Mouse (Mus musculus): ENCODE data around the gene Olfml3. TPM values are rescaled to one million over a fixed set of nuclear protein-coding genes. Genes with fewer than 3 reads are reported as not detected.
A peak's percentile ranks its signal among the peaks of the same experiment; 100 is the strongest.

Olfml3 gene
- polyA plus RNA-seq, 1 experiment from 2014 or later: 15.6 TPM

DNA sequence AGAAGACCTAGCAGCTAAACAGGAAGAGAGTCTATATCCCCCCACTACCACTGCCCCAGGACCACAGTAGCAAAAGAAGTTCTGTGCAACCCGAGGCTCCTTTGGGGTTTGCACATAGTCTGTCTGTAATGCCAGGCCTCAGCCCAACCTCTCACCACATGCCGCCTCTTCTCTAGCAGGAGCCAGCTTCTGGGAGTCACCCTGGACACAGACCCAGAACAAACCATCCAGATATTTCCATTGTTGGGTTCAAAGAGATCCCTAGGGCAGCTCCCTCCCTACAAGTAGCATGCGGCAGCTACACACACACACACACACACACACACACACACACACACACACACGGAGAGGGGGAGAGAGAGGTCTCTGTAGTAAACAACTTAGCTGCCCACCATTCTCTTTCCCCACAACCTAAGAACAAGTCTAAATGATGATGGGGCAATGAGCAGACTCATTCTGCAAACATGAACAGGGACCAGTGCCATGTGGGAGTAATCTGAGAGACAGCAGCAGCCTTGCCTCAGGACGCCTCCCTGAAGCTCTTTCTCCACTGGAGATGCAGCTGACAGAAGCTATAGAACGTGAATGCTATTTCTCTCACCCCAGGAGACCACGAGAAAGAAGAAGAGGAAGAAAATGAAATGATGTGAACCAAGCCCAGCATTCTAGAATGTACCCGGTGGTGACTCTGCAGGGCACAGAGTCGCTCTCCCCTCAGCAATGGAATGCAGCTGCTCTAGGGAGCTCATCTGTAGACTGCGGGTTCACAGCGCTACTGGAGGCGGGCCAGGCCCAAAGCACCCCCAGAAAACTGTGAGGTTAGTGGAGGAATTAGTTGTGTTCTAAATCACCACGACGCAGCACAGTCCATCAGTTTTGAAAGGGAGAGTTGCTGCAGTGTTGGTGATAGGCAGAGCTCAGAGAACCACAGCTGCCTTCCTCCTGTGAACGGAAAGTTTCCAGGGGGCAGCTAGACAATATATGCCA is 20.7 kb downstream of the Olfml3 start:
- H3K27ac ChIP-seq: no peak overlapping the region
- no peaks in the 10 kb centered on the region for H3K36me3 ChIP-seq
- WGBS: 41% methylated on average over 15 of the region's 15 CpGs
- no peaks in the 10 kb centered on the region for H3K27me3 ChIP-seq (replicated peaks)
- no peak; the same call in 1 of the 2 replicates for ATAC-seq (ENCODE audit: low FRiP score, low read depth)
- H3K4me2 ChIP-seq (replicated peaks): no peak overlapping the region
- H3K4me1 ChIP-seq: peaks cover 18% of the 10 kb centered on the region
- H3K9ac ChIP-seq: no peak overlapping the region
- no peaks in the 10 kb centered on the region for H3K9me3 ChIP-seq
- no peak overlapping the region for H3K4me3 ChIP-seq

DNA sequence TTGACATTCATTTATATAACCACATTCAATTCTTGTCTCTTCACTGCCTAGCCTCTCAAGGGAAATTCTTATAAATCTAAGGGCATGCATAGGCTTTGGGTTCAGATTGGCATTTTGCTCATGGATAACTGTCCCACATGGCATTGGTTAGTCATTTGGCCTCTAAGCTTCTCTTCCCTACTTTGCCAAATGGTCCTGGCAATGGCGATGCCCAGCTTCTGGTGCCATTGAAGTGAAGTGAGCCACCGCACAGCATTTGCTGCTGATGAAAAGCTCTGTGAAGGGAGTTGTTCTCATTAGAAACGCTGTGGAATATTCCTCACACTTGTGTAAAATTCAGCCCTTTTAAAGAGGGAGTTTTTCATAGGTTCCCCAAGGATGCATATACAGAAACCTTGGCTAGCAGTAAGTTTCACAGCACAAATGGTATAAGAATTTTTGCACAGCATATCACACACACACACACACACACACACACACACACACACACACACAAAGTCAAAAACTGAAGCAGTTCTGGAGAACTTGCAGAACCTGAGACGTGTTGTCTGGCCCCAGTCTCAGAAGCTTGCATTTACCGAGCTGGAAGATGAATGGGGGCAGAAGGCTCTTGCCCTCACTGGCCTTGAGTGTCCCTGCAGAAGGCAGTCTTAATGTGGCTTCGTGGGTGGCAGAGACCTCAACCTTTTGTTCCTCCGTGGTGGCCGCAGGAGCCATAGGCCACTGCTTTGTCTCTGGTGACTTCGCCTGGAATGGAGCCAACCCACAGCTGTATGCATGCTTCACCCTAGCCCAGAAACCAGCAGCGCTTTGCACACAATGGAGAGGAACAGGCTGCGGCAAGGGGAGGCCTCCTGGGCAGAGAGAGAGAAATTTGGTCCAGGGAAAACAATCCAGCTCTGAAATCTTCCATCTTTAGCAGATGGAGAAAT is 21.8 kb downstream of the Olfml3 start:
- H3K4me1 ChIP-seq: peaks cover 18% of the 10 kb centered on the region
- H3K9ac ChIP-seq: no peak overlapping the region
- H3K27ac ChIP-seq: no peak overlapping the region
- H3K9me3 ChIP-seq: no peaks in the 10 kb centered on the region
- no peak overlapping the region for H3K4me3 ChIP-seq
- H3K27me3 ChIP-seq (replicated peaks): no peaks in the 10 kb centered on the region
- WGBS: 27% methylated on average over 11 of the region's 11 CpGs
- ATAC-seq (ENCODE audit: low FRiP score, low read depth): peak; percentile 65; the same call in 1 of the 2 replicates
- H3K36me3 ChIP-seq: no peaks in the 10 kb centered on the region
- no peak overlapping the region; the same call in 1 of the 2 replicates for H3K4me2 ChIP-seq (replicated peaks)

DNA sequence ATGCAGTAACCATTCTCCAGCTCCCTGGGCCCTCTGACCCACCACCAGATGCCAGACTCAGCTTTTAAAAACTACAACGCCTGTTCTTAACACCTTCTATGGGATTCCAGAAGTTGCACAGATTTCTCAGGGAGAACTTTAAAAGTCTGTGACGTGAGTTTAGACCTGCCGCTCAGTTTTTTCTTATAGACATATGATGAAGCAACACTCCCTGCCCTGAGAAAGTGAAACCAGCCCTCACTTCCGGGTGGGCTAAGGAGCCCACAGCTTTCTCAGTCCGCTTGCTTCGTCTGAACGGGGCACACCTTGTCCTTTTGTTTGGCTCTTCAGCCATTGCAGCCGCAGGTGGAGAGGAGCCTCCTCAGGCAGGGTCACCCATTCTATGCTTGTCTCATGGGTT is 22.9 kb downstream of the Olfml3 start:
- ATAC-seq (ENCODE audit: low FRiP score, low read depth): no peak
- H3K36me3 ChIP-seq: no peaks in the 10 kb centered on the region
- no peaks in the 10 kb centered on the region for H3K9me3 ChIP-seq
- no peak overlapping the region for H3K9ac ChIP-seq
- H3K27ac ChIP-seq: no peak overlapping the region
- H3K4me3 ChIP-seq: no peak overlapping the region
- peaks cover 18% of the 10 kb centered on the region for H3K4me1 ChIP-seq
- 81% methylated on average over 8 of the region's 8 CpGs for WGBS
- no peaks in the 10 kb centered on the region for H3K27me3 ChIP-seq (replicated peaks)
- H3K4me2 ChIP-seq (replicated peaks): no peak overlapping the region

DNA sequence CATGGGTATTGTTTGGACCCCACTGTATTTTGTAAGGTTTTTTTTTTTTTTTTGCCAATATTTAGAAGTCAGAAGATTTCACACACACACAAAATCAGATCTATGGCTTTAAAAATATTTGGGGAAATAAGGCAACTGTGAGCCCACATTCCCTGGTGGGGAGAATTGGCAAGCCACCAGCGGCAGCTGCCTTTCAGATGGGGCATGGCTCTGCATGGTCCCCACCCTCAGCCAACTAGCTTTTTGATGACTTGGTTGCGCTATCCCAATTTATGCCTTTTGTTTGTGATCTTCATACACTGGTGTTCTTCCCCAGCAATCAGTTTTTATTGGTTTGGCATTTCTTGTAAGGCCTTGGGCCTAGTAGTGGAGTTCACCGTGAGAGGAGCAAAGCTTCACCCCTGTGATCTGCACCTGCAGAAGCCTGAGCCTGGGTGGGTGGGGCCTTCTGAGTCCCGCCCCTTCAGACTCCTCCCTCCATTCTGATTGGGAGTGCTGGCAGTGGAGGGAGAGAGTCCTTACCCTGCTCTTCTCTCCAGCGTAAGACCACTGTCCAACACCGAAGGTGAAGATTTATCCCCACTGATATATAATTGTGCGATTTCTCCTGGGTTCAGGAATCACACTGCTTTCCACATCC is 23.4 kb downstream of the Olfml3 start:
- WGBS: 73% methylated on average over 7 of the region's 7 CpGs

DNA sequence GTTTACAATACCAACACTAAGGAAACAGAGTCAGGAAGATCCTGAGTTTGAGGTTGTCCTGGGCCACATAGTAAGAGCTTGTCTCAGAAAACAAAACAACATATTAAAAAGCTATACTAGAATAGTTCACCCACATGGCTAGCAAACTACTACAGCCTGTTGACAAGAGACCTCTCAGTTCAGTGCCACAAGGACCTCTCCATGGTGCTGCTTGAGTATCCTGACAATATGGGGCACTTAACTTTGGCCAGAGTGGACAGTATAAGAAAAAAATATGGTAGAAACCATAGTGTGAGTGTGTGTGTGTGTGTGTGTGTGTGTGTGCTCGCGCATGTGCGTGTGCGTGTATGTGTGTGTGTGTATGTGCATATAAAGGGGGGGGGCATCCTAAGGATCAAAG is 25.6 kb downstream of the Olfml3 start:
- no peak overlapping the region for H3K4me3 ChIP-seq
- no peaks in the 10 kb centered on the region for H3K9me3 ChIP-seq
- no peaks in the 10 kb centered on the region for H3K36me3 ChIP-seq
- H3K27me3 ChIP-seq (replicated peaks): no peaks in the 10 kb centered on the region
- H3K9ac ChIP-seq: no peak overlapping the region
- H3K27ac ChIP-seq: no peak overlapping the region
- 98% methylated on average over 4 of the region's 4 CpGs for WGBS
- H3K4me1 ChIP-seq: peaks cover 16% of the 10 kb centered on the region
- no peak for ATAC-seq (ENCODE audit: low FRiP score, low read depth)
- no peak overlapping the region for H3K4me2 ChIP-seq (replicated peaks)

More for the DNA sequence above, 23.4 kb downstream of the Olfml3 start:
- no peak overlapping the region for H3K27ac ChIP-seq
- H3K9ac ChIP-seq: no peak overlapping the region
- no peaks in the 10 kb centered on the region for H3K27me3 ChIP-seq (replicated peaks)
- H3K4me3 ChIP-seq: no peak overlapping the region
- H3K36me3 ChIP-seq: no peaks in the 10 kb centered on the region
- H3K4me2 ChIP-seq (replicated peaks): no peak overlapping the region
- no peaks in the 10 kb centered on the region for H3K9me3 ChIP-seq
- peaks cover 17% of the 10 kb centered on the region for H3K4me1 ChIP-seq
- no peak for ATAC-seq (ENCODE audit: low FRiP score, low read depth)

DNA sequence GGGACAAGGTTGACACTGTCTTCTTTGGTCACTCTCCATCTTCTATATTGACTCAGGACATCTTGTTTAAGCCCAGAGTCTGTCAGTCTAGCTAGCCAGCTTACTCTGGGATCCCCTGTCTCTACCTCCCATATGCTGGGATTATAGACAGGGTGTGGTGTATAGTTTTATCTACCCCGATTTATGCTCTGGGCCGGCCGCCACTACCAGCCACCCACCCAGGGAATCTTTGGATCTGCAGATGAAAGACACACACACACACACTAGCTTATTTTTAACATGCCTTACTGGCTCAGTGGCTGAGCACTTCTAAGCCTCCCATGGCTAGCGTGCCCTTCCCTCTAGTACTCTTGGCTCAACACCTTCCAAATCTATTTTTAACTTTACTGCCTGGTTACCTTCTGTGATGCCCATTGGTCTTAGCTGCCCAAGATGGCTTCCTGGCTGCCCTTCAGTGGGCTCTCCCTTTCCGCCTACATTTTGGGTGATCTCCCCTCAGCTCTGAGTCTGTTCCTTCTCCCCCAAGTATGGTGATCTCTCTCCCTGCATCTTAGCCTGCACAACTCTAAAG is 28.2 kb downstream of the Olfml3 start:
- H3K9ac ChIP-seq: no peak overlapping the region
- H3K27ac ChIP-seq: no peak overlapping the region
- H3K4me3 ChIP-seq: no peak overlapping the region
- no peaks in the 10 kb centered on the region for H3K9me3 ChIP-seq
- no peaks in the 10 kb centered on the region for H3K27me3 ChIP-seq (replicated peaks)
- no peak for ATAC-seq (ENCODE audit: low FRiP score, low read depth)
- 0 out of 2 replicates have a peak, but pooled peaks cover 5% of the 10 kb centered on the region for H3K4me1 ChIP-seq
- no peak overlapping the region for H3K4me2 ChIP-seq (replicated peaks)
- 96% methylated on average over 5 of the region's 5 CpGs for WGBS
- no peaks in the 10 kb centered on the region for H3K36me3 ChIP-seq

DNA sequence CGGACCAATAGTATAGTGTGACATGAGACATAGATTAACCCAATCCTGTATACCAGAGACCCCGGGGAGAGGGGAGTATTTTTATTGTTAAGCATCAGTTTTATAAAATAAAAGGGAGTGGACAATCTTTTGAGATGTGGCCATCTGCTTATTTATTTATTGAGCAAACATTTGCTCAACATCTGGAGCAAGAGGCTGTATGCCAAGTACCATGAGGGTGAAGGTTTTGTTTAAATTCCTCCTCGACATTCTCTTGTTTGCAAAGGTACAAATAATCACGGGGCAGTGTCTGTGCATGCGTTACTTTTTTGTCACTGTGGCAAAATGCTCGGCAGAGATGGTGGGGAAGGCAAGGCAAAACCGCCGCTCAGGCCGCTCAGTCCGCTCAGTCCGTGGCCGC is 32.4 kb downstream of the Olfml3 start:
- ATAC-seq (ENCODE audit: low FRiP score, low read depth): no peak
- no peak overlapping the region for H3K27ac ChIP-seq
- H3K4me1 ChIP-seq: 0 out of 2 replicates have a peak, but pooled peaks cover 5% of the 10 kb centered on the region
- no peaks in the 10 kb centered on the region for H3K36me3 ChIP-seq
- H3K9ac ChIP-seq: no peak overlapping the region
- 91% methylated on average over 12 of the region's 12 CpGs for WGBS
- no peaks in the 10 kb centered on the region for H3K9me3 ChIP-seq
- H3K4me2 ChIP-seq (replicated peaks): no peak overlapping the region
- no peaks in the 10 kb centered on the region for H3K27me3 ChIP-seq (replicated peaks)
- no peak overlapping the region for H3K4me3 ChIP-seq

DNA sequence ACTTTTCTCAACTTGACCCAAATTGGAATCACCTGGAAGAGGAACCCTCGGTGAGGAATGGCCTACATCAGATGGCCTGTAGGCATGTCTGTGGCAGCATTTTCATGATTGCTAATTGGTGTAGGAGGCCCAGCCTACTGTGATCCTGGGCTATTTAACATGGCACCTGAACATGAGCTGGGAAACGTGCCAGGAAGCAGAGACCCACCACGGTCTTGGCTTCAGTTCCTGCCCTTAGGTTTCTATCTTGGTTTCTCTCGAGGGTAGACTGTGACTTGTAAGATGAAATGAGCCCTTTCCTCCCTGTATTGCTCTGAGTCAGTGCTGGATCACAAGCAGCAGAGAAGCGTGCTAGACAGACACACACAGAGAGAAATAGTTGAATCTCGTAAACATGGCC is 33.1 kb downstream of the Olfml3 start:
- Histone ChIP-seq H3K4me2 (replicated peaks) (no peak overlapping the region), H3K9me3 (no peaks in the 10 kb centered on the region), H3K9ac (no peak overlapping the region), H3K4me3 (no peak overlapping the region), H3K27ac (no peak overlapping the region), H3K27me3 (replicated peaks) (no peaks in the 10 kb centered on the region), H3K4me1 (0 out of 2 replicates have a peak, but pooled peaks cover 5% of the 10 kb centered on the region), H3K36me3 (no peaks in the 10 kb centered on the region)
- 83% methylated on average over 6 of the region's 6 CpGs for WGBS
- no peak for ATAC-seq (ENCODE audit: low FRiP score, low read depth)

DNA sequence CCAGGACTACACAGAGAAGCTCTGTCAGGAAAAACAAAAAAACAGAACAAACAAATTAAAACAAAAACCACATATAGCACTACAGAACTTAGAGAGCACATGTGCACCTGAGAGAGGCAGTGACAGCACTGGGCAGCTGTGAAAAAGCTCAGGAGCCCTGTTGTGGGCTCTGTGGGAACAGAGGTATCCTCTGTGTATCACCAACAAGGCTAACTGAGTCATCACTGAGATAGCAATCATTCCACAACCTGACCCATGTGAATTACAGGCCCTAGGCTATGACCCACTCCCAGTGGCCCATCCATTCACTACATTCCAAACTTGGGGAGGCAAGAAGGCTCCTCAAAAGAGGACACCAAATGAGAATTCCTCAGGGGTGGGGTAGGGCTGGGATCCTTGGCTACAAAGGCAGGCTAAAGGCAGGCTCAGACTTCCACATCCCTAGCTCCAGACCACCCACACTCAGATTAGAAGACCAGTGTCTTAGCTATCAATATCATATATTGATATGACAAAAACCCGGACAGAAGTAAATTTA is 41.3 kb downstream of the Olfml3 start:
- Histone ChIP-seq H3K4me1 (no peaks in the 10 kb centered on the region), H3K4me2 (replicated peaks) (no peak overlapping the region), H3K9ac (no peak overlapping the region), H3K27ac (no peak overlapping the region), H3K9me3 (no peaks in the 10 kb centered on the region), H3K36me3 (no peaks in the 10 kb centered on the region), H3K4me3 (no peak overlapping the region), H3K27me3 (replicated peaks) (no peaks in the 10 kb centered on the region)
- 92% methylated on average over 1 of the region's 1 CpGs for WGBS
- ATAC-seq (ENCODE audit: low FRiP score, low read depth): no peak

DNA sequence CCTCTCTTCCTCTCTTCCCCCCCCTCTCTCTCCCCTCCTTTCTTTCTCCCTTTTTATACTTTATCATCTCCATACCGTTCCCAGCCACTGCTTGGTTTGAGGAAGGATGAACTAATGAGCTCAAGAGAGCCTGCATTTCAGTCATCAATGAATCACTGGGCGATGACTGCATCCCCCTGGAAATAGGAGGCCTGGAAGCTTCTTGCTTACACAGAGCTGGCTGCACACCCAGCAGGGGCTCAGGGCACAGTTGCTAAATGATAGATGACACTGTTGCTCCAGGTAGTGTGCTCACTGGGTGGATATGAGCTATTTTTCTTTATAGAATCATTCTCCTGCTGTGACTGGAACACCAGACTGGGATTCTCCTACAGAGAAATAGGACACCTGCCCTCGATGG is 42.2 kb downstream of the Olfml3 start:
- no peaks in the 10 kb centered on the region for H3K9me3 ChIP-seq
- H3K27ac ChIP-seq: no peak overlapping the region
- 57% methylated on average over 3 of the region's 3 CpGs for WGBS
- H3K4me3 ChIP-seq: no peak overlapping the region
- H3K4me1 ChIP-seq: no peaks in the 10 kb centered on the region
- H3K36me3 ChIP-seq: no peaks in the 10 kb centered on the region
- H3K9ac ChIP-seq: no peak overlapping the region
- no peaks in the 10 kb centered on the region for H3K27me3 ChIP-seq (replicated peaks)
- ATAC-seq (ENCODE audit: low FRiP score, low read depth): no peak
- H3K4me2 ChIP-seq (replicated peaks): no peak overlapping the region

DNA sequence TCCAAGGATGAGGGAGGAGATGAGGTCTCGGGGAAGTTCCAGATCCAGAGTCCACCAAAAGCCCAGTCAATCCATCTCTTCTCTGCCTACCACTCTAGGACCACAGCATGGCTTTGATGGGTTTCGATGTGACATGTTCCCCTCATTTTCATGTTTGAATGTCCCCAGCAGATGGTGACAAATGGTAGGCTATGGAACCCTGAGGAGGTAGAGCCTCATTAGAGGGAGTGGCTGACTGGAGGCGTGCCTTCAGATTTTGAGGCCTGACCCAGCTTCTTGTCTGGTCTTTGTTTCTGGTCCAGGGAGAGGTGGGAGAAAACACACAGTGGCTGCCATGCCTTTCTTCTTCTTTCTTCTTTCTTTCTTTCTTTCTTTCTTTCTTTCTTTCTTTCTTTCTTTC is 47.3 kb downstream of the Olfml3 start:
- ATAC-seq (ENCODE audit: low FRiP score, low read depth): no peak
- no peak overlapping the region for H3K4me3 ChIP-seq
- no peak overlapping the region for H3K9ac ChIP-seq
- H3K9me3 ChIP-seq: no peaks in the 10 kb centered on the region
- no peaks in the 10 kb centered on the region for H3K36me3 ChIP-seq
- 82% methylated on average over 3 of the region's 3 CpGs for WGBS
- H3K4me1 ChIP-seq: no peaks in the 10 kb centered on the region
- H3K27me3 ChIP-seq (replicated peaks): no peaks in the 10 kb centered on the region
- no peak overlapping the region for H3K27ac ChIP-seq
- H3K4me2 ChIP-seq (replicated peaks): no peak overlapping the region
